Mouse (Mus musculus): ENCODE measurements around the gene Amd1.
A peak's percentile ranks its signal among the peaks of the same experiment; 100 is the strongest.

The Amd1 gene

GRCm38 (mm10) chr10:40302140-40302985 is at the start of gene Amd1:
Gene Amd1 (minus strand): TSS chr10:40302186.
- peak; percentile 99 for DNase-seq (ENCODE audit: low spot score in 2 of 2)

DNA sequence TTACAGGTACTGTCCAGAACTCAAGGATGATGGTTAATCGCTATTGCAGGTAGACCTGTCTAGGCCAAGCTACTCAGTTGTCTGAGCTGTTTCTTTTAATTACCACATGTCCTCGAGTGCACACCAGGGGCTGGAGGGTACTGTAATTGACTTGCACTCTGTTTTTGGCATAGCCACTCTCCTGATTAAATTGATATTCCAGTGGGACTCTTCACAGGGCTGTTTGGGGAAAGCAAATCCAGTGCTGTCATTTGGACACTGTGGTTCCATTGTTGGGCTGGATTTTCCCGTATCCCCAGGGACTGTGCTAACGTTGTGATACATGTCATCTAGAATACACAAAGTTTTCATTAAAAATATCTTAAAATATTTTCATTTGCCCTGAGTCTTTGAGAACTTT is 49.2 kb upstream of the Amd1 start:
- no peak for DNase-seq (ENCODE audit: low spot score in 2 of 2)

- no peak for DNase-seq (ENCODE audit: low spot score in 2 of 2)
Measured at GRCm38 (mm10) chr10:40350245-40350932, 48.4 kb upstream of the Amd1 start.

GRCm38 (mm10) chr10:40349631-40350177 is 47.7 kb upstream of the Amd1 start:
- peak in 1 of 2 experiments; percentile 36 for DNase-seq (ENCODE audit: low spot score in 2 of 2)

GRCm38 (mm10) chr10:40348566-40349536 is 46.9 kb upstream of the Amd1 start:
- DNase-seq (ENCODE audit: low spot score in 2 of 2), result peak; percentile 98

DNA sequence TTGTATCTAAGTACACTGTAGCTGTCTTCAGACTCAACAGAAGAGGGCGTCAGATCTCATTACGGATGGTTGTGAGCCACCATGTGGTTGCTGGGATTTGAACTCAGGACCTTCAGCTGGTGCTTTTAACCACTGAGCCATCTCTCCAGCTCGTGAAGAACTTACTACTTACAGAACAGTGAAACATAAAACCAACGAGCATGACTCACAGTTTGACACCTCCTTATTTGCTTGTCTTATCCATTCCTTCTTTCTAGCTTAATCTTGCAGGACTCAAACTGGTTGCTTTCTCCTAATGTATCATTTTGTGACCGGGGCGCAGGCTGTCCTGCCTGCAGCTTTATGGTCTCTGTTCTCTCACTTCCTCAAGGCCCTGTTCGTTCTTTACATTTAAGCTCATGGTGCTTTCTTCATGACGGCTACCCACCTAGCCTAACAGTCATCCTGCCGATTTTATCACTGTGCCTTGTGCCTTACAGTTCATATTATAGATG is 45.5 kb upstream of the Amd1 start:
- no peak for DNase-seq (ENCODE audit: low spot score in 2 of 2)

DNA sequence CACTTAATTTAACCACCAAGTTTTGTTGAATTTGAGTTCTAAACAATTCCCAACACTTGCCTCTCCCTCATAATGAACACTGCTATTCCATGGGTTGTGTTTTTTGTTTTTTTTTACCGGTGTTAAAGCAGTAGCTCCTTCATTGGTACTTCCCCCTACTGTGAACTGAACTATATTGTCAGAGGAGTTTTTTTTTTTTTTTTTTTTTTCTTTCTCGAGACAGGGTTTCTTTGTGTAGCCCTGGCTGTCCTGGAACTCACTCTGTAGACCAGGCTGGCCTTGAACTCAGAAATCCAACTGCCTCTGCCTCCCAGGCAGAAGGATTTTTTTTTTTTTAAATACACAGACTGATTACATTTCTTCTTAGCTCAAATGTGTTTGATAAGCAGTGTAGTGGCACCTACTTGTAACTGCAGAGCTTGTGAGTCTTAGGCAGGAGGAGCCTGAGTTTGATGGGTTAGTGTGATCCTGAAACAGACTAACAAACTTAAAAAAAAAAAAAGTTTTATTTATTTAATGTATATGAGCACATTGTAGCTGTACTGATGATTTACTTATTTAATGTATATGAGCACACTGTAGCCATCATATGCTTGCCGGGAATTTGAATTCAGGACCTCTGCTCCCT is 44.9 kb upstream of the Amd1 start:
- DNase-seq (ENCODE audit: low spot score in 2 of 2), result no peak

DNA sequence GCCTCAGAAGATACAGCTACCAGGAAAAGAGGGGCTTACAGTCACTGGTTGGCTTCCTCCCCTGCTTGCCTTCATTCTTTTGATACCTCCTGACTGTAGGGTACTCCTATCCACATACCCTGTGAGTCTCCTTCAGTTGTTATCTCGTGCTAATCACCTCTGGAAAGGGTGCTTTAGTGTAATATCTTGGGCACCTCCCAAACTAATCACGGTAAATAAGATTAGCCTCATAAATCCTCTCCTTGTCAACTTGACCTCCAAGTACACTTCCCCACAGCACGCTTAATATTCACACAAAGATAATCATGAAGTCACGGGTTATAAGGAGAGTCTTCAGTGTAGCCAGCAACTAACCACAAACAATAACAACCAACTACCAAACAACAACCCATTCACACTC is 40.0 kb upstream of the Amd1 start:
- no peak for DNase-seq (ENCODE audit: low spot score in 2 of 2)

- no peak for DNase-seq (ENCODE audit: low spot score in 2 of 2)
Measured at GRCm38 (mm10) chr10:40339351-40339964, 37.5 kb upstream of the Amd1 start, which contains the start of gene Cdk19. Gene Cdk19 (plus strand): TSS chr10:40339564.

DNA sequence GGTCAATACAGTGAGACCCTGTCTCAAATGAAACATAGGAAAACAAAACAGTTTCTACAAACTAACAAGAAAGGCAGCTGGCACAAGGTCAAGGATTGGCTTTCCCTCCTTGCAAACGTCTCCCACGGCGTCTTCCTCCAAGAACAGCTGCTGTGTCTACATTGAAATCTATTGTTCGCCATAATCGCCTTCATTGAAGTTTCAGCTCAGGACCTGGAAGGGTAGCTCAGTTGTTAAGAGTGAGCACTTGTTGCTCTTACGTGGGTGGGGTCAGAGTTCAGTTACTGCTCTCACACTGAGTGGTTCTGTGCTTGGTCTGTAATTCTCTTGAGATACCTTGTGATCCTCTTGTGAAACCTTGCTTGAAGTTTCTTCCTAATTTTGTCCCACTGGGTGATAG is 30.9 kb upstream of the Amd1 start:
- no peak for DNase-seq (ENCODE audit: low spot score in 2 of 2)

DNA sequence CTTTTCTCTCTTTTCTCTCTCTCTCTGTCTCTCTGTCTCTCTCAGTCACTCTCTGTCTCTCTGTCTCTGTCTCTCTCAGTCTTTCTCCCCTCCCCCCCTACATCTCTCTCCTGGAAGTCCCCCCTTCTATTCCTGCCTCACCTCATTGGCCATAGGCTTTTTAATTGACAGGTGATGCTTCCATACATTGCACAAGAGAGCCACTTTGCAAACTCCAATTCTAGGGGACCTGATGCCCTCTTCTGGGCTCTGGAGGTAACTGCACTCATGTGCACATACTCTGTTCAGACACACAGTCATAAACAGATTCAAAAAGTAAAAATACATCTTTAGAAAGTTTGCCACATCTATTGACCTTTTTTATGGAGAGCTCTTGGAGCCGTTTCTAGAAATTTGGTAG is 28.3 kb upstream of the Amd1 start:
- no peak for DNase-seq (ENCODE audit: low spot score in 2 of 2)

DNA sequence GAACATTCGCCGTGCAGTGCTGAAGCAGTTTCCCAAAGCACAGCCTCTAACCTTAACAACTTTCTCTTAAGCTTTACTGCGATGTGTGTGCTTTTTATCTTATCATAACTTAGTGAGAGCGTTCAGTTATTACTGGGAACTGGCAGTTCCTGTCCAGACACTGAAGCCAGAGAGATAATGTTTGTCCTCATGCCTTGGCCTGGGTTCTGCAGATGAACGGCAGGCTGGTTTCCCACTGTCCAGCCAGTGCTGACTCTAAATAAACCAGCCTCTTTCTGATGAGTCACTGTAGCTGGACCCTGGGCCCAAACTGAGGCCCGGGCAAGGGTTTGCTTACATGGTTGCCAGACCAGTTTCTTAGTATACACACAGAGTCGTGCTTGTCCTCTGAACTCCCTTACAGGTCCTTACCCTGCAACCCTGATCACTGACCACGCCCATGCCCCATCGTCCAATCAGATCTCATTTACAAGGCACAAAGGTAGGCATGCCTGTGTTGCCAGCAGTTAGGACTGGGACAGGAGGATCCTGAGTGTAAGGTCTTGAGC is 26.1 kb upstream of the Amd1 start:
- no peak for DNase-seq (ENCODE audit: low spot score in 2 of 2)

- DNase-seq (ENCODE audit: low spot score in 2 of 2), result no peak
Measured at GRCm38 (mm10) chr10:40320306-40320705, 18.3 kb upstream of the Amd1 start.

DNA sequence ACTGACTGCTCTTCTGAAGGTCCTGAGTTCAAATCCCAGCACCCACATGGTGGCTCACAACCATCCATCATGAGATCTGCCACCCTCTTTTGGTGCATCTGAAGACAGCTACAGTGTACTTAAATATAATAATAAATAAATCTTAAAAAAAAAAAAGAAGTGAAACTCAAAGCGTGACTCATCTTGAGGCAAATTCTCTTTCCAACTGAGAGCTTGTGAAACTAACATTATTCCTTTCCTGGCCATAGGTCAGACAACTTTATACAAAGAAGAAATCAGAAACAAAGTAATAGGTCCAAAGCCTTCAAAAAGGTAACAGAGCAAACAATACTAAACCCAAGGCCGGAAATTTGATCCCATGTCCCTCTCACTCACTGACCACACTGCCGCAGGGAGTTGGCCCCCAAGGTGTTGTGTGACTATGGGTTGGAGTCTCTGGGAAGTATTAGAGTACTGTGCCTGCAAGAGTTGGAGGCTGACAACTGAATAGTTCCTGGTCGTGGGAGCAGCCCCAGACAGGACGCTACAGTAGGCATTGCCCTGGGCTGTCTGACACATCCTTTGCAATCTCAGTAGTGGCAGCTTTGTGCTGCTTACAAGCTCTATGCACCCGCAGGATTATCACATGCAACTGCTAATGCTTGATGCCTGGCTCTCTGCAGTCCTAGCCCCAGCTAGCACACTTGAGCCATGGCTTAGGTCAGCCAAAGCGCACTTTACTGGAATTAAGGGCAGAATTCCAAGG is 15.0 kb upstream of the Amd1 start:
- no peak for DNase-seq (ENCODE audit: low spot score in 2 of 2)

DNA sequence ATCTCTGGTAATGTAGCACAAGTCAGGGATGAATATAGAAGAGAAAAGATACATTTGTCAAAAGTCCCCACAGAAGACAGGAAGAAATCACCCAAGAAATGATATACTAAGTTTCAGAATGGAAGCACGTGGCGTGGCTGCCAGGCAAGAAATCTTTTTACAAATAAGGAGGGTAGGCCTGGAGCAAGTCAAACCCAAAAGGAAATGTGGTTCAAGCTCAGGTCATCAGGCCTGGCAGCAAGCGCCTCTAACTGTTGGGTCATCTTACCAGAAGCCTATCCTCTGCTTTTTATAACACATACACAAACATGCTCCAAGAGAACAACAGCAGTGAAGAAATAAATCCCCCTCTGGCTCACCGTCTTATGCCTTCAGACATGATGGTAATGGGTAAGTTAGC is 10.8 kb upstream of the Amd1 start:
- no peak for DNase-seq (ENCODE audit: low spot score in 2 of 2)

- no peak for DNase-seq (ENCODE audit: low spot score in 2 of 2)
Measured at GRCm38 (mm10) chr10:40309884-40310635, 8.1 kb upstream of the Amd1 start.

- no peak for DNase-seq (ENCODE audit: low spot score in 2 of 2)
Measured at GRCm38 (mm10) chr10:40307826-40308583, 6.0 kb upstream of the Amd1 start.

DNA sequence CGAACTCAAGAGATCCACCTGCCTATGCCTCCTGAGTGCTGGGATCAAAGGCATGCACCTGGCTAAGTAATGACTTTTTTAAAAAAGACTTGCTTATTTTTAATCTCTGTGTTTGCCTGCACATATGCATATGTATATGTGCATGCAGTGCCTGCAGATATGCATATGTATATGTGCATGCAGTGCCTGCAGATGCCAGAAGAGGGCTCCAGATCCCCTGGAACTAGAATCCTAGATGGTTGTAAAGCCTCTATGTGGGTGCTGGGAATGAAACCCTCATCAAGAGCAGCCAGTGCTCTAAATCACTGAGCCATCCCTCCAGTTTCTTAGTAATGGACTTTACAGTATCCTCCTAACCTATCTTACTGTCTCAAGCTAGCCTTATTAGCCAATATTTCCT is 4.0 kb upstream of the Amd1 start:
- DNase-seq (ENCODE audit: low spot score in 2 of 2), result no peak
